Mouse (Mus musculus): ENCODE data around the gene Chchd3. TPM values are rescaled to one million over a fixed set of nuclear protein-coding genes. Genes with fewer than 3 reads are reported as not detected.
A peak's percentile ranks its signal among the peaks of the same experiment; 100 is the strongest.

Gene Chchd3
- 73.9 and 105 TPM in 2 replicates for total RNA-seq (2012; rRNA removed)

- H3K9me3 ChIP-seq (ENCODE audit: control insufficient read depth, insufficient read depth, low read depth, low read length), result no peaks in the 10 kb centered on the region
- no peaks in the 10 kb centered on the region; a peak in 1 of 4 replicates for H3K4me1 ChIP-seq (ENCODE audit: control insufficient read depth in 2 of 2, insufficient read depth in 2 of 2, low read length in 2 of 2, poor library complexity in 1 of 2)
- no peak within 1 kb of the TSS for H3K27ac ChIP-seq (ENCODE audit: insufficient read depth, low read depth, low read length, poor library complexity, severe bottlenecking)
- H3K9ac ChIP-seq (ENCODE audit: insufficient read depth, low read depth, low read length, poor library complexity, severe bottlenecking), result peak within 1 kb of the TSS; percentile 92
- H3K4me3 ChIP-seq (ENCODE audit: insufficient read depth in 1 of 2, low read depth in 1 of 2, low read length in 2 of 2, poor library complexity in 1 of 2, severe bottlenecking in 1 of 2), result peak within 1 kb of the TSS; percentile 82 to 97
- in situ Hi-C loops (cut with MboI; ENCODE audit: low sequenced_read_pairs in 2 of 2, unreplicated experiment in 2 of 2), result no loop called here
- peaks cover 1% of the 10 kb centered on the region for H3K36me3 ChIP-seq (ENCODE audit: control insufficient read depth, insufficient read depth, low read length, poor library complexity, severe bottlenecking)
- TF ChIP-seq ZC3H11A (IDR thresholded peaks at IDR 0.05; ENCODE audit: borderline replicate concordance, low read depth, low read length) (no peak), CHD2 (IDR thresholded peaks at IDR 0.05; ENCODE audit: low read depth, low read length) (peak; percentile 62), HCFC1 (IDR thresholded peaks at IDR 0.05; ENCODE audit: borderline replicate concordance, insufficient read depth, low read length) (peak; percentile 96), MAFK (IDR thresholded peaks at IDR 0.05; ENCODE audit: insufficient read depth, low read depth, low read length) (no peak), ZNF384 (IDR thresholded peaks at IDR 0.05; ENCODE audit: low read depth, low read length) (no peak)
- peak; percentile 97 for DNase-seq (ENCODE audit: low read depth, low spot score)
Observed at GRCm38 (mm10) chr6:33059735-33060576, at the start of gene Chchd3. TSS of gene Chchd3 (minus strand) at chr6:33060260.

GRCm38 (mm10) chr6:33104661-33105060 is 44.6 kb upstream of the Chchd3 start:
- Histone ChIP-seq H3K36me3 (ENCODE audit: control insufficient read depth, insufficient read depth, low read length, poor library complexity, severe bottlenecking) (no peaks in the 10 kb centered on the region), H3K9me3 (ENCODE audit: control insufficient read depth, insufficient read depth, low read depth, low read length) (no peaks in the 10 kb centered on the region), H3K4me1 (ENCODE audit: control insufficient read depth in 2 of 2, insufficient read depth in 2 of 2, low read length in 2 of 2, poor library complexity in 1 of 2) (no peaks in the 10 kb centered on the region), H3K9ac (ENCODE audit: insufficient read depth, low read depth, low read length, poor library complexity, severe bottlenecking) (no peak overlapping the region), H3K4me3 (ENCODE audit: insufficient read depth in 1 of 2, low read depth in 1 of 2, low read length in 2 of 2, poor library complexity in 1 of 2, severe bottlenecking in 1 of 2) (no peak overlapping the region), H3K27ac (ENCODE audit: insufficient read depth, low read depth, low read length, poor library complexity, severe bottlenecking) (no peak overlapping the region)
- TF ChIP-seq HCFC1 (IDR thresholded peaks at IDR 0.05; ENCODE audit: borderline replicate concordance, insufficient read depth, low read length), result no peak
- no peak for TF ChIP-seq ZNF384 (IDR thresholded peaks at IDR 0.05; ENCODE audit: low read depth, low read length)
- no peak for TF ChIP-seq CHD2 (IDR thresholded peaks at IDR 0.05; ENCODE audit: low read depth, low read length)
- TF ChIP-seq MAFK (IDR thresholded peaks at IDR 0.05; ENCODE audit: insufficient read depth, low read depth, low read length), result no peak
- TF ChIP-seq ZC3H11A (IDR thresholded peaks at IDR 0.05; ENCODE audit: borderline replicate concordance, low read depth, low read length), result no peak
- DNase-seq (ENCODE audit: low read depth, low spot score), result no peak
- in situ Hi-C loops (cut with MboI; ENCODE audit: low sequenced_read_pairs in 2 of 2, unreplicated experiment in 2 of 2), result no loop called here

- Histone ChIP-seq H3K4me1 (ENCODE audit: control insufficient read depth in 2 of 2, insufficient read depth in 2 of 2, low read length in 2 of 2, poor library complexity in 1 of 2) (no peaks in the 10 kb centered on the region), H3K9ac (ENCODE audit: insufficient read depth, low read depth, low read length, poor library complexity, severe bottlenecking) (no peak overlapping the region), H3K27ac (ENCODE audit: insufficient read depth, low read depth, low read length, poor library complexity, severe bottlenecking) (no peak overlapping the region), H3K36me3 (ENCODE audit: control insufficient read depth, insufficient read depth, low read length, poor library complexity, severe bottlenecking) (no peaks in the 10 kb centered on the region), H3K9me3 (ENCODE audit: control insufficient read depth, insufficient read depth, low read depth, low read length) (no peaks in the 10 kb centered on the region), H3K4me3 (ENCODE audit: insufficient read depth in 1 of 2, low read depth in 1 of 2, low read length in 2 of 2, poor library complexity in 1 of 2, severe bottlenecking in 1 of 2) (no peak overlapping the region)
- no peak for DNase-seq (ENCODE audit: low read depth, low spot score)
- in situ Hi-C loops (cut with MboI; ENCODE audit: low sequenced_read_pairs in 2 of 2, unreplicated experiment in 2 of 2), result no loop called here
- TF ChIP-seq ZNF384 (IDR thresholded peaks at IDR 0.05; ENCODE audit: low read depth, low read length) (no peak), MAFK (IDR thresholded peaks at IDR 0.05; ENCODE audit: insufficient read depth, low read depth, low read length) (no peak), HCFC1 (IDR thresholded peaks at IDR 0.05; ENCODE audit: borderline replicate concordance, insufficient read depth, low read length) (no peak), CHD2 (IDR thresholded peaks at IDR 0.05; ENCODE audit: low read depth, low read length) (no peak), ZC3H11A (IDR thresholded peaks at IDR 0.05; ENCODE audit: borderline replicate concordance, low read depth, low read length) (no peak)
Observed at GRCm38 (mm10) chr6:33098903-33099302, 38.8 kb upstream of the Chchd3 start.

- no peak for DNase-seq (ENCODE audit: low read depth, low spot score)
- no peaks in the 10 kb centered on the region for H3K4me1 ChIP-seq (ENCODE audit: control insufficient read depth in 2 of 2, insufficient read depth in 2 of 2, low read length in 2 of 2, poor library complexity in 1 of 2)
- H3K9ac ChIP-seq (ENCODE audit: insufficient read depth, low read depth, low read length, poor library complexity, severe bottlenecking), result no peak overlapping the region
- TF ChIP-seq CHD2 (IDR thresholded peaks at IDR 0.05; ENCODE audit: low read depth, low read length) (no peak), ZC3H11A (IDR thresholded peaks at IDR 0.05; ENCODE audit: borderline replicate concordance, low read depth, low read length) (no peak), HCFC1 (IDR thresholded peaks at IDR 0.05; ENCODE audit: borderline replicate concordance, insufficient read depth, low read length) (no peak)
- H3K4me3 ChIP-seq (ENCODE audit: insufficient read depth in 1 of 2, low read depth in 1 of 2, low read length in 2 of 2, poor library complexity in 1 of 2, severe bottlenecking in 1 of 2), result no peak overlapping the region
- no peaks in the 10 kb centered on the region for H3K36me3 ChIP-seq (ENCODE audit: control insufficient read depth, insufficient read depth, low read length, poor library complexity, severe bottlenecking)
- H3K27ac ChIP-seq (ENCODE audit: insufficient read depth, low read depth, low read length, poor library complexity, severe bottlenecking), result no peak overlapping the region
- H3K9me3 ChIP-seq (ENCODE audit: control insufficient read depth, insufficient read depth, low read depth, low read length), result no peaks in the 10 kb centered on the region
- in situ Hi-C loops (cut with MboI; ENCODE audit: low sequenced_read_pairs in 2 of 2, unreplicated experiment in 2 of 2), result no loop called here
Observed at GRCm38 (mm10) chr6:33094671-33095233, 34.7 kb upstream of the Chchd3 start.
